Mouse (Mus musculus) pancreas, adult 10 weeks (tissue): Measurements from ENCODE around the gene Adamtsl1. TPM values are rescaled to one million over a fixed set of nuclear protein-coding genes. Genes with fewer than 3 reads are reported as not detected.

Source experiments
- polyA plus RNA-seq: library from polyadenylated mRNA; stranded (reverse); fragments of 350-450 nt; fragmentation: Illumina TruSeq; extraction: RNeasy Lipid Tissue Mini Kit (QIAGEN cat#74804); gene quantifications from one replicate; pipeline ENCODE4 v1.2.3, GENCODE M21; 2015; ENCODE audit warnings: low read depth, low replicate concordance; ENCODE audit not compliant: insufficient read depth

Gene Adamtsl1
- polyA plus RNA-seq = 5.7 TPM

GRCm38 (mm10) chr4:85513792-85514191, at the start of gene Adamtsl1:
Gene Adamtsl1 (plus strand): TSS chr4:85514172.

